Mouse (Mus musculus) heart, adult 2 months (tissue): ENCODE results near the gene Lmf2. TPM values are rescaled to one million over a fixed set of nuclear protein-coding genes. Genes with fewer than 3 reads are reported as not detected.
A peak's percentile ranks its signal among the peaks of the same experiment; 100 is the strongest.

Experiments used
- DNase-seq, 2 experiments: peaks; one replicate each; pipeline ENCODE4 v3.0.0; 2021
- H3K27ac ChIP-seq: fragments of 200-600 bp; 2 replicates; pipeline ENCODE4 v1.8.1; 2022
- H3K27me3 ChIP-seq: fragments of 200-500 bp; 2 replicates; pipeline ENCODE4 v1.6.1; 2012; ENCODE audit warnings: mild to moderate bottlenecking, low read length, inconsistent platforms, mixed read lengths; ENCODE audit not compliant: control insufficient read depth, insufficient read depth
- H3K36me3 ChIP-seq: fragments of 200-500 bp; 2 replicates; pipeline ENCODE4 v1.6.1; 2012; ENCODE audit warnings: low read length, inconsistent platforms; ENCODE audit not compliant: control insufficient read depth, insufficient read depth
- H3K4me1 ChIP-seq: fragments of 200-500 bp; 2 replicates; pipeline ENCODE4 v1.6.1; 2011; ENCODE audit warnings: low read length; ENCODE audit not compliant: control insufficient read depth, insufficient read depth
- H3K4me3 ChIP-seq: fragments of 200-600 bp; 2 replicates; pipeline ENCODE4 v1.8.1; 2022
- H3K79me2 ChIP-seq: fragments of 200-500 bp; replicated peaks from 2 replicates; pipeline ENCODE4 v1.6.1; 2012; ENCODE audit warnings: mild to moderate bottlenecking, inconsistent platforms, low read length, moderate library complexity, mixed read lengths; ENCODE audit not compliant: control insufficient read depth, insufficient read depth
- H3K9ac ChIP-seq: fragments of 200-500 bp; 2 replicates; pipeline ENCODE4 v1.6.1; 2012; ENCODE audit warnings: low read depth, mild to moderate bottlenecking, control low read depth, inconsistent platforms, low read length, mixed read lengths
- CTCF ChIP-seq: fragments of 200-600 bp; IDR thresholded peaks from 2 replicates; pipeline ENCODE4 v1.8.1; 2022; ENCODE audit warnings: antibody characterized with exemption, mild to moderate bottlenecking, moderate library complexity
- EP300 ChIP-seq: fragments of 200-500 bp; IDR thresholded peaks from 2 replicates; pipeline ENCODE4 v1.6.1; 2011; ENCODE audit warnings: low read depth, low read length, control low read depth; ENCODE audit not compliant: insufficient read depth
- POLR2A ChIP-seq: fragments of 200-500 bp; IDR thresholded peaks from 2 replicates; pipeline ENCODE4 v1.6.1; 2011; ENCODE audit warnings: mild to moderate bottlenecking, low read depth, low read length, control low read depth; ENCODE audit not compliant: insufficient read depth
- WGBS: fragments of 180-500 bp; shearing (Covaris S2); methylation state at CpG from one replicate; pipeline ENCODE4 v1.1.7; 2018; 5-methylcytosine and 5-hydroxymethylcytosine counted together
- intact Hi-C: fragments of 180-260 bp; cut with DNase I; formaldehyde crosslinking; loops from one replicate; pipeline ENCODE4 v1.15.1; 2025
- long read RNA-seq: library from polyadenylated mRNA; stranded (forward); transcript quantifications from one replicate; pipeline ENCODE4 v2.0.0, GENCODE M21; 2021
- polyA plus RNA-seq: library from polyadenylated mRNA; depleted of rRNA; stranded (reverse); fragments of >200 nt; gene quantifications from 2 replicates; pipeline ENCODE4 v1.2.3, GENCODE M21; 2012; rRNA removed
- total RNA-seq, 2 experiments: library from RNA; stranded (reverse); gene quantifications; 2 replicates each; pipeline ENCODE4 v1.2.3; 2021

Gene Lmf2
- total RNA-seq: 10 to 100 TPM; 25.7 to 26.1 TPM
- polyA plus RNA-seq: 32.9 and 33.3 TPM in 2 replicates
- long read RNA-seq, transcript Lmf2-201 (14 exons, 2,906 nt): major isoform, 30 of 40 reads
- long read RNA-seq, partial matches to known transcripts: 5 of 40 reads
- long read RNA-seq, other reads (novel, unspliced or antisense): 4 of 40 reads

DNA sequence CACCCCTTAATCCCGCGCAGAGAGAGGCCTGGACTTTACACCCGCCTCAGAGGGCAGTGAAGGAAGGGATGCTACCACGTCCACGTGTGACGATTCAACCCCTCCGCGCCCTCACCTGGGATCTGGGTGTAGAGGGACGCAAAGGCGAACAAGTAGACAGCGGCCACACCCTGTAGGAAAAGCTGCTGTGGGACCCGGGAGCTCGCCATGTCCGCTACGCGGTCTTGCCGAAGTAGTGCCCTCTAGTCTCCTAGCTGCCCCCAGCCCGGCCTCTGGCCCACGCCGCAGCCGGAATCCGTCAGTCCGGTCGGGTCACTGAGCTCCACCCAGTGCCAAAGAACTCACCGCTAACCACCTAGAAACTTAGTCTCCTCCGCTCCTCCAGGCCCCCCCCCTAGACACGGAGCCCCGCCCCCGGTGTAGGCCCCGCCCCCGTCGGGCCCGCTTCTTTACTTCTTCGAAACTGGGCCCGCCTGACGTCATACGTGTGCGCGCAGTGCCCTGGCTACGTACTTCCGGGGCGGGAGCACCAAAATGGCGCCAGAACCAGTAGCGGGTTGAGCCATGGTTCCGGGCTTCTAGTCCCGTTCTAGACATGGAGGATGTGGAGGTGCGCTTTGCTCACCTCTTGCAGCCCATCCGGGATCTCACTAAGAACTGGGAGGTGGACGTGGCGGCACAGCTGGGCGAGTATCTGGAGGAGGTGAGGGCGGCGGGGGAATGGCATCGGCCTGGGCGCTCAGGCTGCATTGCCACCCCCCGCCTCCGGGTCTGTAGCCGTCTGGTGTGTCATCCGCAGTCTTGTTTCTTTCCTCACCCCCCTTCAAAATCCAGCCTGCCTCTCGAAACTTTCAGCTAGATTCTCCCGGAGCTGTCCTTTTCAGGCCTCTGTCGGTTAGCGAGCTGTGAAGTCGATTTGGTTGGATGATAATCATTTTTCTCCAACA, at the start of gene Lmf2, which contains the start of gene Ncaph2:
TSS of gene Lmf2 (minus strand) at position 419 of the 947 bp plus-strand sequence.
TSS of gene Ncaph2 (plus strand) at position 479 of the 947 bp plus-strand sequence.
- Histone ChIP-seq H3K4me1 (peaks cover 7% of the 10 kb centered on the region), H3K27ac (peak within 1 kb of the TSS; percentile 90), H3K9ac (peak within 1 kb of the TSS; percentile 95), H3K27me3 (no peaks in the 10 kb centered on the region), H3K4me3 (peak within 1 kb of the TSS; percentile 97), H3K36me3 (no peaks in the 10 kb centered on the region; the same call in 1 of the 2 replicates), H3K79me2 (peaks cover 3% of the 10 kb centered on the region)
- TF ChIP-seq EP300 (0 out of 2 replicates have a peak, but pooled peaks have one; percentile 33), CTCF (no peak), POLR2A (peak; percentile 57)
- under 1% methylated on average over 64 of the region's 64 CpGs for WGBS
- intact Hi-C loops: loop anchor here (2.0 kb wide), 2 partner anchors 17 to 41 kb away; partner anchors contain the start of genes Sbf1 and Sco2
- peak; percentile 95 to 98 for DNase-seq

DNA sequence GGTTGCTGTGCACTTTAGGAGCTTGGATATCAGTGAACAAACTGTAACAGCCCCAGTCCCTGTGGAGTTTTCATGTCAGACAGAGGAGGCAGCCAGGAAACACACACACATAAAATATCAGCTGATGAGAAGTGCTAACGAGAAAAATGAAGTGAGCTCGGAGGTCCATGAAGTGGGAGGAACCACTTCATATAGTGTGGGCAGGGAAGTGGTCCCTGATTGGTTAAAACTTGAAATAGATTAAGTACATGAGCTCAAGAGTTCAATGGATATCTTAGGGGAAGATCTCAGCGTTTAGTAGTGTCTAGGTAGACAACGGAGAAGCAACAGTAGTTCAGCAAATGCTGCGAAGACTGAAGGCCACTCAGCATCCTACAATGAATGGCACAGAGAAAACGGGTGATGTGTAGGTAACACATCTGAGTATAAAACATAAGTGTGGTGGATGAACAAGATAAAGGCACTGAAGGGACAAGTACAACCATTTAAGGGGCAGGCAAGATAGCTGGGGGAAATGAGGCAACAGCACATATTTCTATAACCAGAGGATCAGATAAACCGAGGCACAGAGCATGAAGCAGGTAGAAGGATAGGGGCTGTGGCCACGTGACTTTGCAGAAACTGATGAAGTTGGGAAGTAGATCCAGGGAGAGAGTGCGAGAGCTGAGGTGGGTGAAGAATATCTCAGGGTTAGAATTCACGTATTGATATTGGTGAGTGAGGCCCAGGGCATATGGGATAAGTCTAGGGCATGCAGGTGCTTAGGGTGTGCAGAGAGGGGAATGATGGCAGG, 49.6 kb upstream of the Lmf2 start:
- H3K79me2 ChIP-seq: no peaks in the 10 kb centered on the region
- no peak overlapping the region for H3K4me3 ChIP-seq
- H3K4me1 ChIP-seq: peaks cover 3% of the 10 kb centered on the region
- no peak for TF ChIP-seq CTCF
- TF ChIP-seq POLR2A: no peak
- no peak for TF ChIP-seq EP300
- intact Hi-C loops: no loop called here
- no peak overlapping the region for H3K9ac ChIP-seq
- 71% methylated on average over 10 of the region's 10 CpGs for WGBS
- H3K36me3 ChIP-seq: no peaks in the 10 kb centered on the region
- no peaks in the 10 kb centered on the region for H3K27me3 ChIP-seq
- H3K27ac ChIP-seq: no peak overlapping the region
- DNase-seq: no peak

DNA sequence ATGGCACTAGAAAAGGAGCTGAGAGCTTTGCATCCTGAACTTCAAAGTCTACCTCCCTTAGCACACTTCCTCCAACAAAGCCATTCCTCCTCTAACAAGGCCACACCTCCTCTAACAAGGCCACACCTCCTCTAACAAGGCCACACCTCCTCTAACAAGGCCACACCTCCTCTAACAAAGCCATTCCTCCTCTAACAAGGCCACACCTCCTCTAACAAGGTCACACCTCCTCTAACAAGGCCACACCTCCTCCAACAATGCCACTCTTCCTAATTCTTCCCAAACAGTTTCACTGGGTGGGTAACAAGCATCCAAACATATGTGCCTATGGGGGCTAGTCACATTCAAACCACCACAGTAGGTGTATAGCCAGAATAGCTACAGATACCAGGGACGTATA, 47.0 kb upstream of the Lmf2 start:
- peaks cover 3% of the 10 kb centered on the region for H3K4me1 ChIP-seq
- H3K27ac ChIP-seq: no peak overlapping the region
- no peak overlapping the region for H3K4me3 ChIP-seq
- intact Hi-C loops: no loop called here
- H3K36me3 ChIP-seq: no peaks in the 10 kb centered on the region
- H3K9ac ChIP-seq: no peak overlapping the region
- TF ChIP-seq EP300: no peak
- no peak for TF ChIP-seq POLR2A
- TF ChIP-seq CTCF: no peak
- H3K79me2 ChIP-seq: no peaks in the 10 kb centered on the region
- H3K27me3 ChIP-seq: no peaks in the 10 kb centered on the region
- DNase-seq: no peak
- WGBS: 93% methylated on average over 1 of the region's 1 CpGs

DNA sequence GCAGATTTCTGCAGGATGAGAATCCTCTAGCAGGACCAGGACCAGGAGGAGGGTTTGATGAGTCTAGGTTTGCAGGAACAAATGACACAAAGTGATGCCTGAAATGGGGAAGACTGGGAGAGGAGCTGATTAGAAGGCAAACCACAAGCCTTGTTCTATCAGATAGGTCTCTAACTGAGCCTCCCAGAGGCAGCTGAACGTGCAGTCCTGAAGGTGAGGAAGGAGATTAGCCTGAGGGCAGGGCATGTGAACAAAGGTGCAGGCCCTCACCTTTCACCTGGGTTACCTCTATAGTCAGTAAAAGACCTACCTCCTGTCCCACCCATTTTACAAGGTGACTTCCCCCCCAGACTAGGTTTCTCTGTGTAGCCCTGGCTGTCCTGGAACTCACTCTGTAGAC, 44.3 kb upstream of the Lmf2 start:
- H3K36me3 ChIP-seq: no peaks in the 10 kb centered on the region
- no peak for DNase-seq
- H3K27ac ChIP-seq: no peak overlapping the region
- intact Hi-C loops: no loop called here
- WGBS: 68% methylated on average over 1 of the region's 1 CpGs
- no peaks in the 10 kb centered on the region for H3K79me2 ChIP-seq
- H3K27me3 ChIP-seq: no peaks in the 10 kb centered on the region
- peaks cover 3% of the 10 kb centered on the region for H3K4me1 ChIP-seq
- TF ChIP-seq EP300: no peak
- H3K9ac ChIP-seq: no peak overlapping the region
- no peak overlapping the region for H3K4me3 ChIP-seq

DNA sequence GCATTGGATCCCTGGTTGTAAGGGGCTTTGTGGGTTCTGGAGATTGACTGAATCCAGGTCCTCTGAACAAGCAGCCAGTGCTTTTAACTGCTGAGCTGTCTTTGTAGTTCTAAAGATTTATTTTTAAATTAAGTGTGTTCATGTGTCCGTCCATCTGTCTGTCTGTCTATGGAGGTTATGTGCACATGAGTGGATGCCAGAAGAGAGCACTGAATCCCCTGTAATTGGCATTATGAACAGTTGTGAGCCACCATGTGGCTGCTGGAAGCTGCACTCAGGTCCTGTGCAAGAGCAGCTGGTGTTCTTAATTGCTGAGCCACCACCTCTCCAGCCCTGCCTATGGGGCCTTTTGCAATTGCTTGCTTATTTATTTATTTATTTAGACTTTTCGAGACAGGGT, 42.7 kb upstream of the Lmf2 start:
- no peak overlapping the region for H3K4me3 ChIP-seq
- no peak overlapping the region for H3K9ac ChIP-seq
- WGBS: 86% methylated on average over 2 of the region's 2 CpGs
- H3K27me3 ChIP-seq: no peaks in the 10 kb centered on the region
- no peaks in the 10 kb centered on the region for H3K36me3 ChIP-seq
- peaks cover 3% of the 10 kb centered on the region for H3K4me1 ChIP-seq
- no peak for DNase-seq
- intact Hi-C loops: no loop called here
- no peak overlapping the region for H3K27ac ChIP-seq
- no peaks in the 10 kb centered on the region for H3K79me2 ChIP-seq
- TF ChIP-seq POLR2A: no peak
- no peak for TF ChIP-seq CTCF
